Mouse (Mus musculus): ENCODE data around the gene Mosmo. TPM values are rescaled to one million over a fixed set of nuclear protein-coding genes. Genes with fewer than 3 reads are reported as not detected.

Gene Mosmo
- polyA plus RNA-seq, 1 experiment from 2014 or later: 12.7 TPM

- peak overlapping the region; percentile 87 for H3K4me3 ChIP-seq
- H3K9ac ChIP-seq: peak overlapping the region; percentile 89
- H3K4me2 ChIP-seq: peak overlapping the region; percentile 76
- H3K4me1 ChIP-seq (replicated peaks): peaks cover 39% of the 10 kb centered on the region
- H3K36me3 ChIP-seq: no peaks in the 10 kb centered on the region
- no peaks in the 10 kb centered on the region for H3K9me3 ChIP-seq
- WGBS: 1% methylated on average over 42 of the region's 42 CpGs
- H3K27ac ChIP-seq (replicated peaks): peak overlapping the region; percentile 79
- no peaks in the 10 kb centered on the region for H3K27me3 ChIP-seq
- ATAC-seq (ENCODE audit: low FRiP score, low read depth): peak; percentile 73
These were observed 530 bp downstream of the Mosmo start for GRCm38 (mm10) chr7:120677764-120678531.

DNA sequence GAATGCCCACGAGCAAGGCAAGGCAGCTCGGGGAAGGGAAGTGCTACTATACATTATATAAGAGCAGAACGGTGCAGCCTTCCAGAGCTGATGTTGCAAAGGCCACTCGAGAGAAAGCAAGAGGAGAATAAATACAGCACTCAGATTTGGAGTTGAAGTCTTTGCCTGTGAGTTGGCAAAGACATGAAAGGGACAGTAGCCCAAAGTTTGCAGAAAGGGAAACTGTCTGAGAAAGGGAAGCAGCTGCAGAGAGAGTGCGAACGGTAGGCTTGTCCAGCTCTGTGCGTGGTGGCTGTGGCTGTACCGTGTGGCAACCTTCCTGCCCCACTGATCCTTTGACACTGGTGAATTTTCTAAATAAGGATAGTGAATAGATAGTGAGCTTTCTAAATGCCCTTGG is 1.6 kb downstream of the Mosmo start:
- ATAC-seq (ENCODE audit: low FRiP score, low read depth): no peak
- Histone ChIP-seq H3K9ac (no peak overlapping the region), H3K9me3 (no peaks in the 10 kb centered on the region), H3K36me3 (no peaks in the 10 kb centered on the region), H3K4me3 (peak overlapping the region; percentile 87; the same call in 1 of the 2 replicates), H3K27ac (replicated peaks) (no peak overlapping the region), H3K4me1 (replicated peaks) (peaks cover 39% of the 10 kb centered on the region), H3K27me3 (no peaks in the 10 kb centered on the region), H3K4me2 (peak overlapping the region; percentile 76)
- 57% methylated on average over 8 of the region's 8 CpGs for WGBS

DNA sequence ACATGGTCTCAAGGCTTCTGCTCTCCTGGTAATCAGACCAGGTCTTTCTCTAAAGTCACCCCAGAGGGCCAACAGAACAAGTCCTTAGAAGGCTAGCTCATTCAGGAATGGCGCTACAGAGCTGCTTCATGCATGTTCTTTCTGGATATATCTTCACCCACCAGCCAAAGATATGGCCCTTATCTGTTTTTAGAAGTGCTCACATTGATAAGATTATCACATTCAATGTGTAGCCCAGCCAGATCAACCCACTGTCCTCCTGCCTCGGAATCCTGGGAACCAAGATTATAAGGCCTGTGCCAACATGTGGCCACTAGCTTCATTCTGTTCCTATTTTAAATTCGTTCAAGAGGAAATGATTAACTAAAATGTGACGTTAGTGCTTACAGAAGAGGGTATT is 4.6 kb downstream of the Mosmo start:
- H3K4me2 ChIP-seq: no peak overlapping the region
- ATAC-seq (ENCODE audit: low FRiP score, low read depth): no peak
- no peaks in the 10 kb centered on the region for H3K9me3 ChIP-seq
- H3K27me3 ChIP-seq: no peaks in the 10 kb centered on the region
- H3K27ac ChIP-seq (replicated peaks): no peak overlapping the region
- WGBS: 76% methylated on average over 4 of the region's 4 CpGs
- no peak overlapping the region for H3K9ac ChIP-seq
- H3K4me1 ChIP-seq (replicated peaks): peaks cover 34% of the 10 kb centered on the region
- H3K4me3 ChIP-seq: no peak overlapping the region
- H3K36me3 ChIP-seq: no peaks in the 10 kb centered on the region

- 85% methylated on average over 2 of the region's 2 CpGs for WGBS
These were observed 7.3 kb downstream of the Mosmo start for GRCm38 (mm10) chr7:120684731-120685161.

DNA sequence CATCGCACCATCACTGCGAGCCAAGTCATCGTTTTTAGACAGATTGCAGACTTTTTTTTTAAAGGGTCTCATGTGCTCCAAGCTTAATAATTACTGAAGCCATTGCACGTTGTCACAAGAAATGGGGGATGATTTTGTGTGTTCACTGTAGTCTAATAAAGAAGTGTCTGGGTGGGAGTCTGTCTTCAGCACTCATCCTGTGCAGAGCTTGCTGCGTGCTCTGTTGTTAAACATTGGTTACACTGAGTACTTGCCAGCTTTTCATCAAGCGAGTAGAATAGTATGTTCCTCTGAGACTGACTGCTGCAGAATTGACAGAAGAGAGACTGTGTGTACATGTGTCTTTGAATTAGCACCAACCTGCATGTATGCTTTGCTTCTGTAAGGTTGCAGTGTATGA is 7.8 kb downstream of the Mosmo start:
- Histone ChIP-seq H3K4me2 (no peak overlapping the region), H3K27me3 (no peaks in the 10 kb centered on the region), H3K27ac (replicated peaks) (no peak overlapping the region), H3K36me3 (no peaks in the 10 kb centered on the region), H3K4me1 (replicated peaks) (peaks cover 11% of the 10 kb centered on the region), H3K4me3 (no peak overlapping the region), H3K9ac (no peak overlapping the region), H3K9me3 (no peaks in the 10 kb centered on the region)
- no peak for ATAC-seq (ENCODE audit: low FRiP score, low read depth)
- WGBS: 72% methylated on average over 6 of the region's 6 CpGs

More at GRCm38 (mm10) chr7:120684731-120685161, 7.3 kb downstream of the Mosmo start:
- ATAC-seq (ENCODE audit: low FRiP score, low read depth): no peak
- H3K4me3 ChIP-seq: no peak overlapping the region
- no peaks in the 10 kb centered on the region for H3K27me3 ChIP-seq
- no peak overlapping the region for H3K4me2 ChIP-seq
- no peak overlapping the region for H3K27ac ChIP-seq (replicated peaks)
- no peak overlapping the region for H3K9ac ChIP-seq
- H3K9me3 ChIP-seq: no peaks in the 10 kb centered on the region
- no peaks in the 10 kb centered on the region for H3K36me3 ChIP-seq
- H3K4me1 ChIP-seq (replicated peaks): peaks cover 16% of the 10 kb centered on the region

- ATAC-seq (ENCODE audit: low FRiP score, low read depth): no peak
- no peaks in the 10 kb centered on the region for H3K27me3 ChIP-seq
- no peak overlapping the region for H3K9ac ChIP-seq
- H3K27ac ChIP-seq (replicated peaks): no peak overlapping the region
- no peak overlapping the region for H3K4me3 ChIP-seq
- H3K4me2 ChIP-seq: no peak overlapping the region
- peaks cover 4% of the 10 kb centered on the region; the same call in 1 of the 2 replicates for H3K4me1 ChIP-seq (replicated peaks)
- H3K36me3 ChIP-seq: 0 out of 2 replicates have a peak, but pooled peaks cover 5% of the 10 kb centered on the region
- 72% methylated on average over 4 of the region's 4 CpGs for WGBS
- H3K9me3 ChIP-seq: no peaks in the 10 kb centered on the region
These were observed 13.2 kb downstream of the Mosmo start for GRCm38 (mm10) chr7:120690634-120691033.

DNA sequence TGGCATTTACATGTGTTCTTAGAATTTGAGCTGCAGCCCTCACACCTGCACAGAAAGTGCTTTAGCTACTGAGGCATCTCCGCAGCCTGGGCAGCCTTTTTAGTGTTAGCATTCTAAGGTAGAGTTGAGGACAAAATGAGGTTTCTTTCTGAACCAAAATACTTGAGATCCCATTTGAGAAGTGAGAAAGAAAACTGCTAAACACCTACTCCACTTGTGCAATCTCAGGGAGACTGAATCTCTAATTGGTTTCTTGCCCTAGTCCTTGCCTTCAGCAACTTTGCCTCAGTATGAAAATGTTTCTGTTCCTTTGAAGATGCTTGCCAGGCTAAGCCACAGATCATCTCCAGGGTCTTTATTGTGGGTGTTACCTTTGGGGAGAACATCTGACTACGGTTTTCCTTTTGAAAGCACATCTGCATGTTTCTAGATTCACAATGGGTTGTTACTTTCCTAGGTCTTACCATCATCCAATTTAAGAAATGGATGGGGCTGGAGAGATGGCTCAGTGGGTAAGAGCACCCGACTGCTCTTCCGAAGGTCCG is 16.5 kb downstream of the Mosmo start:
- no peak for ATAC-seq (ENCODE audit: low FRiP score, low read depth)
- Histone ChIP-seq H3K9ac (no peak overlapping the region), H3K9me3 (no peaks in the 10 kb centered on the region), H3K27ac (replicated peaks) (no peak overlapping the region), H3K36me3 (0 out of 2 replicates have a peak, but pooled peaks cover 5% of the 10 kb centered on the region), H3K4me3 (no peak overlapping the region), H3K27me3 (no peaks in the 10 kb centered on the region), H3K4me2 (no peak overlapping the region), H3K4me1 (replicated peaks) (peaks cover 4% of the 10 kb centered on the region; the same call in 1 of the 2 replicates)
- WGBS: 95% methylated on average over 5 of the region's 5 CpGs

DNA sequence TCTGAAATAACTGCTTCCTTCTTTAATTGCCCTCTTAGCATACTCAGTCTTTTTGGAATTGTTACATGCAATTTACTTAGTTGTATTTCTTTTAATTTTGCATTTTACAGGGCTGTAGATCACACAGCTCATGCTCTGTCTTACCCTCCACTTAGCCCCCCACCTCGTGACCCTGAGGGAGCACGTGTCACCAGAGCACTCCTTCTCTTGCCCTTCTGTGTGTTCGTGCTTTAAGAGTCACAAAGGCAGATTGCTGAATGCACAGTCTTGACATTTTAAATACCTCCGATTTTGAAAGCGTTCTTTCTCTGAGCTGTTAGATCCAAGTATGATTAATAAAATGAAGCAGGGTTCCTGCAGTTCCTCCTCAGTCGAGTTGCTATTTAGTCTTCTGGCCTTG is 17.8 kb downstream of the Mosmo start:
- 0 out of 2 replicates have a peak, but pooled peaks cover 5% of the 10 kb centered on the region for H3K36me3 ChIP-seq
- no peaks in the 10 kb centered on the region for H3K9me3 ChIP-seq
- no peak overlapping the region for H3K27ac ChIP-seq (replicated peaks)
- no peak for ATAC-seq (ENCODE audit: low FRiP score, low read depth)
- H3K9ac ChIP-seq: no peak overlapping the region
- H3K4me3 ChIP-seq: no peak overlapping the region
- 17% methylated on average over 6 of the region's 6 CpGs for WGBS
- H3K4me1 ChIP-seq (replicated peaks): peaks cover 4% of the 10 kb centered on the region; the same call in 1 of the 2 replicates
- no peak overlapping the region for H3K4me2 ChIP-seq
- no peaks in the 10 kb centered on the region for H3K27me3 ChIP-seq

GRCm38 (mm10) chr7:120695641-120696040 is 18.2 kb downstream of the Mosmo start:
- Histone ChIP-seq H3K27ac (replicated peaks) (no peak overlapping the region), H3K4me2 (no peak overlapping the region), H3K9ac (no peak overlapping the region), H3K4me1 (replicated peaks) (peaks cover 4% of the 10 kb centered on the region; the same call in 1 of the 2 replicates), H3K36me3 (0 out of 2 replicates have a peak, but pooled peaks cover 5% of the 10 kb centered on the region), H3K4me3 (no peak overlapping the region), H3K27me3 (no peaks in the 10 kb centered on the region), H3K9me3 (no peaks in the 10 kb centered on the region)
- WGBS: 57% methylated on average over 1 of the region's 1 CpGs
- ATAC-seq (ENCODE audit: low FRiP score, low read depth): no peak

DNA sequence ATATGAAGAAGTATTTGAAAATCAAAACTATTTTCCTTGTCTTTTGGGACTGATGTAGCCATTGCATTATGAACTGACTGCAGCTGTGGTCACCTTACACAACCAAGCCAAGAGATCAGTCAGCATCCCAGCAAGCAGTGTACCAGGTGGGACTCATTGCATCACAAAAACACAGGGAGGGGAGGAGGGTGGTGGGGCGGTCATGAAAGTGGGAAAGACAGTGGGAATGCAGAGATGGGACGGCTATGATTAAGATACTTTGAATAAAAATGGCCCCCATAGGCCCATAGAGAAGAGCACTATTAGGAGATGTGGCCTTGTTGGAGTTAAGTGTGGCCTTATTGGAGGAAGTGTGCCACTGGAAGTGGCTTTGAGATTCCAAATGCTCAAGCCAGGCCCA is 18.9 kb downstream of the Mosmo start:
- H3K4me1 ChIP-seq (replicated peaks): peaks cover 4% of the 10 kb centered on the region; the same call in 1 of the 2 replicates
- H3K4me3 ChIP-seq: no peak overlapping the region
- no peaks in the 10 kb centered on the region for H3K9me3 ChIP-seq
- H3K4me2 ChIP-seq: no peak overlapping the region
- H3K27ac ChIP-seq (replicated peaks): no peak overlapping the region
- 0 out of 2 replicates have a peak, but pooled peaks cover 3% of the 10 kb centered on the region for H3K36me3 ChIP-seq
- no peak for ATAC-seq (ENCODE audit: low FRiP score, low read depth)
- H3K9ac ChIP-seq: no peak overlapping the region
- no peaks in the 10 kb centered on the region for H3K27me3 ChIP-seq
- WGBS: 89% methylated on average over 2 of the region's 2 CpGs

DNA sequence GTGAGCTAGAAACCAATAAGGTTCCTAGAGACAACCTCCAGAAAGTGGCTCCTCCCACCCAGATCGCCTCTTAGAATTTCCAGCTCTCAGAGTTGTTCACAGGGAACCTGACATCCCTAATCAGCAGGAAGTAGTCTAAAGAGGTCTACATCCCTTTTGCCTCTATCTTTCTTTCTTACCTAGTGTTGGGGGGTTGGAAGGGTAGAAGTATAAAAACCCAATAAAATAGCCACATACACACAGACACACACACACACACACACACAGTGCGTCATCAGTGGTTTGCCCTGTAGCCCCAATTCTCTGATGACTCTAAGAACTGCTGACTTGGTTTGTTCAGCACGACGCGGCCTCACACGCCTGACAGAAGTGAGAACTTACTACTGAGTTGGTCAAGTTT is 22.2 kb downstream of the Mosmo start:
- Histone ChIP-seq H3K27me3 (no peaks in the 10 kb centered on the region), H3K9ac (no peak overlapping the region), H3K36me3 (no peaks in the 10 kb centered on the region), H3K9me3 (no peaks in the 10 kb centered on the region), H3K27ac (replicated peaks) (no peak overlapping the region), H3K4me2 (no peak overlapping the region), H3K4me3 (no peak overlapping the region), H3K4me1 (replicated peaks) (peaks cover 4% of the 10 kb centered on the region; the same call in 1 of the 2 replicates)
- WGBS: 91% methylated on average over 6 of the region's 6 CpGs
- no peak for ATAC-seq (ENCODE audit: low FRiP score, low read depth)

GRCm38 (mm10) chr7:120703888-120704287 is 26.5 kb downstream of the Mosmo start:
- ATAC-seq (ENCODE audit: low FRiP score, low read depth): no peak

More at GRCm38 (mm10) chr7:120703888-120704287, 26.5 kb downstream of the Mosmo start:
- 89% methylated on average over 3 of the region's 3 CpGs for WGBS
- no peaks in the 10 kb centered on the region for H3K27me3 ChIP-seq
- no peaks in the 10 kb centered on the region for H3K36me3 ChIP-seq
- H3K9ac ChIP-seq: no peak overlapping the region
- no peak overlapping the region for H3K4me3 ChIP-seq
- H3K9me3 ChIP-seq: no peaks in the 10 kb centered on the region
- no peak overlapping the region for H3K27ac ChIP-seq (replicated peaks)
- no peaks in the 10 kb centered on the region for H3K4me1 ChIP-seq (replicated peaks)
- no peak overlapping the region for H3K4me2 ChIP-seq

Measured in hindbrain, embryonic 15.5 days (tissue).